Mouse (Mus musculus): ENCODE measurements around the gene Atp2c2. TPM values are rescaled to one million over a fixed set of nuclear protein-coding genes. Genes with fewer than 3 reads are reported as not detected.

The Atp2c2 gene
- 0.26 and 0.29 TPM in 2 replicates for total RNA-seq (2014; rRNA removed)
- 0.66 and 0.98 TPM in 2 replicates for polyA plus RNA-seq (2015; fragmentation: Nextera tagmentation; extraction: Ambion mirVana)

DNA sequence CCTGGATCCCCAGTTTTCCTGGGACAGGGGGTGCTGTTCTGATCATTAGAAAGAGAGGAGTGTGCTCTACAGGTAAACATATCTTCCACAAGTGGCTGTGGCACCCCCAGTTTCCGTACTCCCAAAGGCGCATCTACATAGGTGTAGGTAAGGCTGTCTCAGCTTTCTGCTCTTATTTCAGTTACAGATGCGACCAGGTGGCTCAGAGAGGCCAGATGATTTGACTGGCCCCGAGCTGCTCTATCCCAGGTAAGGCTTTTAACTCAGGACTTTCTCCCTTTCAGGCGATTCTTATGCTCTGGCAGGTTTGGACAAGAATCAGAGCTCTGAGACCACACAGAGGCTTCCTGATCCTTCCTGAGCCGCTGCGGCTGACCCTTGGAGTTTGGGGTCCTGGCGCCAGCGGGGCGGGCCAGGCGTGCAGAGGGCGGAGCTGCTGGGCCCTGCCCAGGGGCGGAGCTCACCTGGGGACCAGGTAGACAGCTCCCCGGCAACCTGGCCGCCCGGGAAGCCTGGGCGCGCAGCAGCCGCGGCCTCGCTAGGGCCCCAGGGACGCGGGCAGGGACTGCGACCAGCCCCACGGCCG, at the start of gene Atp2c2:
TSS of gene Atp2c2 (plus strand) at position 461 of the 586 bp plus-strand sequence.
- 3% methylated on average over 26 of the region's 26 CpGs for WGBS
- no peak for DNase-seq (ENCODE audit: low spot score)
- no peak within 1 kb of the TSS for H3K9ac ChIP-seq (replicated peaks; ENCODE audit: low read length)
- no peaks in the 10 kb centered on the region for H3K4me1 ChIP-seq (ENCODE audit: insufficient read depth, low read length)
- no peak within 1 kb of the TSS for H3K4me3 ChIP-seq (ENCODE audit: low read length)
- no peak for TF ChIP-seq CTCF (IDR thresholded peaks at IDR 0.05; ENCODE audit: low read depth)
- H3K27me3 ChIP-seq (ENCODE audit: insufficient read depth, low read length): peaks cover 31% of the 10 kb centered on the region
- H3K4me2 ChIP-seq (ENCODE audit: low read depth, low read length): no peak within 1 kb of the TSS
- H3K9me3 ChIP-seq (ENCODE audit: low read length): no peaks in the 10 kb centered on the region
- no peak within 1 kb of the TSS for H3K27ac ChIP-seq
- no peaks in the 10 kb centered on the region for H3K36me3 ChIP-seq (ENCODE audit: insufficient read depth, low read length)
- no peak for ATAC-seq

DNA sequence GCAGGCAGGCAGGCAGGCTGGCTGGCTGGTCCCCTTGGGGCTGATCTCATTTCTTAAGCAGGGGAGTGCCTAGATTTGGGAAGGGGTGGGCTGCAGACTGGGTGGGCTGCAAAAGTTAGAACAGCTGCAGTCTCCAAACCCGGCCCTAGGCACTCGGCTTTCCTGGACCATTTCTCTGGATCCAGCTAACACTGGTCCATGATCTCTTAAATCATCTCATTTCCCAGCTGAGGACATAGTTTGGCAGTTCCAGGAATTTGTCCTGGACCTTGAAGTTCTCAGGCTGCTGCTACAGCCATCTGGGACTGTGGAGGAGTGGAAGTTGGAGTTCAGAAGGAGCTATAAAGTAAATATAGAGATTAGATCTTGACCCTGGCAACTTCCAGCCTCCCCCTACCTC, 48.5 kb upstream of the Atp2c2 start:
- Histone ChIP-seq H3K9ac (replicated peaks; ENCODE audit: low read length) (no peak overlapping the region), H3K4me1 (ENCODE audit: insufficient read depth, low read length) (no peaks in the 10 kb centered on the region), H3K27me3 (ENCODE audit: insufficient read depth, low read length) (no peaks in the 10 kb centered on the region), H3K9me3 (ENCODE audit: low read length) (no peaks in the 10 kb centered on the region), H3K4me3 (ENCODE audit: low read length) (no peak overlapping the region), H3K4me2 (ENCODE audit: low read depth, low read length) (no peak overlapping the region), H3K27ac (no peak overlapping the region), H3K36me3 (ENCODE audit: insufficient read depth, low read length) (no peaks in the 10 kb centered on the region)
- no peak for DNase-seq (ENCODE audit: low spot score)
- ATAC-seq: no peak
- no peak for TF ChIP-seq CTCF (IDR thresholded peaks at IDR 0.05; ENCODE audit: low read depth)
- 81% methylated on average over 2 of the region's 2 CpGs for WGBS

DNA sequence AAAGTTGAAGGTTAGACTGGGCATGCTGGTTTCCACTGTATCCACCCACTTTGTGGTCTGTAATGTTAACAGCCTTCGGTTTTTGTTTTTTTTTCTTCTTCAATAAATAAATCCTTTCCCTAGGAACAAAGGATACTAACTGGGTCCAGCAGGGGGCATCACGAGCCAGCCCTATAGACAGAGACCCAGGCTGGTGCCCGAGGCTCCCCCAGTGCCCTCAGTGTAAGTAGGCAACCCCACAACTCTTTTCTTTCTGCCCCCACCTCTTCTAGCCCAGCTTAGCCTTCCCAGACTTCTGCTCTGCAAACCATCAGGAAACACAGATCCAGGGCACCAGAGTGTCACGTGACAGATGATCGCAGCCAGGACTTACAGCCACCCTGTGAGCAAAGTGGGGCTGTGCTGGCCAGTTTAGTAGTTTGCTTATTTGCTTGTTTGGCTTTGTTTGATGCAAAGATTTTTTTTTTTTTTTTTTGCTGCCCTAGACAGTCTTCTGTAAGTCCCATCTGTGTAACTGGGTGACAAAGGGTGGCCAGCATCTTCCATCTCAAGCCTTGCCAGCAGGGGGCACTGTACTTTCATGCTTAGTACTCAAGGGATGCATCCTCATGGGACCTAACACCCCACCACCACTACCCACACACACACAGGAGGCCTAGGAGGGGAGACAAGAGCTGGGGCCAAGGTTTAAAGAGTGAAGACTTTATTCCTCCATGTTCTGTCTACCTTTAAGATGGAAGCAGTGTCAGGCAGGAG, 42.9 kb upstream of the Atp2c2 start:
- H3K4me3 ChIP-seq (ENCODE audit: low read length): no peak overlapping the region
- WGBS: 48% methylated on average over 5 of the region's 5 CpGs
- H3K36me3 ChIP-seq (ENCODE audit: insufficient read depth, low read length): no peaks in the 10 kb centered on the region
- no peak overlapping the region for H3K4me2 ChIP-seq (ENCODE audit: low read depth, low read length)
- ATAC-seq: no peak
- H3K27me3 ChIP-seq (ENCODE audit: insufficient read depth, low read length): no peaks in the 10 kb centered on the region
- DNase-seq (ENCODE audit: low spot score): no peak
- H3K4me1 ChIP-seq (ENCODE audit: insufficient read depth, low read length): peaks cover 5% of the 10 kb centered on the region; the same call in 1 of the 2 replicates
- no peaks in the 10 kb centered on the region for H3K9me3 ChIP-seq (ENCODE audit: low read length)
- peak; percentile 45 for TF ChIP-seq CTCF (IDR thresholded peaks at IDR 0.05; ENCODE audit: low read depth)
- H3K27ac ChIP-seq: no peak overlapping the region
- H3K9ac ChIP-seq (replicated peaks; ENCODE audit: low read length): no peak overlapping the region

GRCm38 (mm10) chr8:119661081-119661480, 38.7 kb upstream of the Atp2c2 start:
- no peak overlapping the region for H3K9ac ChIP-seq (replicated peaks; ENCODE audit: low read length)
- H3K4me2 ChIP-seq (ENCODE audit: low read depth, low read length): no peak overlapping the region
- peak; percentile 77 for DNase-seq (ENCODE audit: low spot score)
- peaks cover 5% of the 10 kb centered on the region; the same call in 1 of the 2 replicates for H3K4me1 ChIP-seq (ENCODE audit: insufficient read depth, low read length)
- WGBS: 8% methylated on average over 9 of the region's 9 CpGs
- no peaks in the 10 kb centered on the region for H3K36me3 ChIP-seq (ENCODE audit: insufficient read depth, low read length)
- peak overlapping the region; percentile 41; the same call in 1 of the 2 replicates for H3K27ac ChIP-seq
- peak; percentile 85 for ATAC-seq
- no peak overlapping the region for H3K4me3 ChIP-seq (ENCODE audit: low read length)
- H3K9me3 ChIP-seq (ENCODE audit: low read length): no peaks in the 10 kb centered on the region
- no peaks in the 10 kb centered on the region for H3K27me3 ChIP-seq (ENCODE audit: insufficient read depth, low read length)
- TF ChIP-seq CTCF (IDR thresholded peaks at IDR 0.05; ENCODE audit: low read depth): no peak

GRCm38 (mm10) chr8:119661892-119662291, 37.9 kb upstream of the Atp2c2 start:
- DNase-seq (ENCODE audit: low spot score) (no peak), ATAC-seq (no peak)
- Histone ChIP-seq H3K9me3 (ENCODE audit: low read length) (no peaks in the 10 kb centered on the region), H3K27me3 (ENCODE audit: insufficient read depth, low read length) (no peaks in the 10 kb centered on the region), H3K4me2 (ENCODE audit: low read depth, low read length) (no peak overlapping the region), H3K27ac (no peak overlapping the region), H3K9ac (replicated peaks; ENCODE audit: low read length) (no peak overlapping the region), H3K36me3 (ENCODE audit: insufficient read depth, low read length) (no peaks in the 10 kb centered on the region), H3K4me1 (ENCODE audit: insufficient read depth, low read length) (peaks cover 5% of the 10 kb centered on the region; the same call in 1 of the 2 replicates), H3K4me3 (ENCODE audit: low read length) (no peak overlapping the region)
- 59% methylated on average over 6 of the region's 6 CpGs for WGBS
- no peak for TF ChIP-seq CTCF (IDR thresholded peaks at IDR 0.05; ENCODE audit: low read depth)

DNA sequence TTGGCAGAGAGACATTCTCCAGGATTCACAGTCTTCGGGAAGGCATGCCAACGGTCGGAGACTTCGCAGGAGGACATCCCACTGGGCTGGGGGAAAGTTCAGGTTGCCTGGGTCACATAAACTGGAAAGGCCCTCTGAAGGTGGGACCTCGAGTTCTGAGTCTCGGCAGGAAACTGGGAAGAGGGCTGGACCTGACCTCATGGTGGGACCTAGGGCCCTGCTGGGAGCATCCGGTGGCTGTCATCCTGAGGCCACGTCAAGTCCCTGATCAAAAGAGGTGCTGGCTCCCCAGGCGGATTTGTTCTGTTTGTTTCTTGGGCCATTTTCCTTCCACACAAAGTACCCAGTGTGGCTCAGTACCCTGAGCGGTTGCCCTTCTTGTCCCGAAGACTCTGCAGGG, 36.4 kb upstream of the Atp2c2 start:
- H3K9me3 ChIP-seq (ENCODE audit: low read length): no peaks in the 10 kb centered on the region
- H3K9ac ChIP-seq (replicated peaks; ENCODE audit: low read length): no peak overlapping the region
- H3K27me3 ChIP-seq (ENCODE audit: insufficient read depth, low read length): no peaks in the 10 kb centered on the region
- H3K36me3 ChIP-seq (ENCODE audit: insufficient read depth, low read length): no peaks in the 10 kb centered on the region
- H3K4me2 ChIP-seq (ENCODE audit: low read depth, low read length): no peak overlapping the region
- no peak overlapping the region for H3K27ac ChIP-seq
- no peak for TF ChIP-seq CTCF (IDR thresholded peaks at IDR 0.05; ENCODE audit: low read depth)
- DNase-seq (ENCODE audit: low spot score) (no peak), ATAC-seq (no peak)
- H3K4me3 ChIP-seq (ENCODE audit: low read length): no peak overlapping the region
- H3K4me1 ChIP-seq (ENCODE audit: insufficient read depth, low read length): peaks cover 5% of the 10 kb centered on the region; the same call in 1 of the 2 replicates
- 45% methylated on average over 11 of the region's 11 CpGs for WGBS

- H3K36me3 ChIP-seq (ENCODE audit: insufficient read depth, low read length): no peaks in the 10 kb centered on the region
- H3K9ac ChIP-seq (replicated peaks; ENCODE audit: low read length): no peak overlapping the region
- ATAC-seq: no peak
- H3K9me3 ChIP-seq (ENCODE audit: low read length): no peaks in the 10 kb centered on the region
- peaks cover 5% of the 10 kb centered on the region; the same call in 1 of the 2 replicates for H3K4me1 ChIP-seq (ENCODE audit: insufficient read depth, low read length)
- WGBS: 51% methylated on average over 6 of the region's 6 CpGs
- no peak for DNase-seq (ENCODE audit: low spot score)
- H3K27me3 ChIP-seq (ENCODE audit: insufficient read depth, low read length): no peaks in the 10 kb centered on the region
- no peak overlapping the region for H3K4me3 ChIP-seq (ENCODE audit: low read length)
- TF ChIP-seq CTCF (IDR thresholded peaks at IDR 0.05; ENCODE audit: low read depth): no peak
- no peak overlapping the region for H3K27ac ChIP-seq
- H3K4me2 ChIP-seq (ENCODE audit: low read depth, low read length): no peak overlapping the region
Measured at GRCm38 (mm10) chr8:119665270-119665669, 34.5 kb upstream of the Atp2c2 start.
